Mouse (Mus musculus) ovary, postnatal 36 days (tissue): ENCODE measurements around the gene Dnajb8.

ENCODE experiments used
- DNase-seq: peaks from one replicate; pipeline ENCODE4 v3.0.0; 2022; ENCODE audit warnings: low spot score, mixed read lengths

Dnajb8 gene

GRCm38 (mm10) chr6:88290129-88290766 is 68.2 kb downstream of the Dnajb8 start:
- no peak for DNase-seq

- no peak for DNase-seq
Measured at GRCm38 (mm10) chr6:88292274-88292909, 70.3 kb downstream of the Dnajb8 start.

GRCm38 (mm10) chr6:88299491-88299890 is 77.4 kb downstream of the Dnajb8 start:
- no peak for DNase-seq

GRCm38 (mm10) chr6:88301234-88301633 is 79.2 kb downstream of the Dnajb8 start:
- DNase-seq = no peak
